Mouse (Mus musculus) liver, adult 2 months (tissue): ENCODE data around the gene Tmem164.

ENCODE experiments used
- CTCF ChIP-seq: fragments of 200-500 bp; IDR thresholded peaks from 2 replicates; pipeline ENCODE4 v1.5.1; 2011; ENCODE audit warnings: low read depth, low read length, control low read depth
- POLR2A ChIP-seq: fragments of 200-500 bp; IDR thresholded peaks from 2 replicates; pipeline ENCODE4 v1.6.1; 2011; ENCODE audit warnings: low read length, control low read depth; ENCODE audit not compliant: insufficient read depth; ENCODE audit errors: extremely low read depth

GRCm38 (mm10) chrX:142763337-142763736, 82.1 kb downstream of the Tmem164 start:
- TF ChIP-seq CTCF (no peak), POLR2A (no peak)
